Mouse (Mus musculus): Measurements from ENCODE around the gene Gzf1.

Gene Gzf1

GRCm38 (mm10) chr2:148680775-148681291 is at the start of gene Gzf1:
Gene Gzf1, plus strand, starts transcription at chr2:148681023.
- peak; percentile 99 for DNase-seq

GRCm38 (mm10) chr2:148631602-148632001 is 49.2 kb upstream of the Gzf1 start:
- no peak for DNase-seq

- no peak for DNase-seq
Measured at GRCm38 (mm10) chr2:148634466-148634865, 46.4 kb upstream of the Gzf1 start.

- no peak for DNase-seq
Measured at GRCm38 (mm10) chr2:148642610-148643370, 38.0 kb upstream of the Gzf1 start.

GRCm38 (mm10) chr2:148644421-148645000 is 36.3 kb upstream of the Gzf1 start:
- DNase-seq = no peak

- DNase-seq = no peak
Measured at GRCm38 (mm10) chr2:148650587-148651357, 30.1 kb upstream of the Gzf1 start.

GRCm38 (mm10) chr2:148654961-148655360 is 25.9 kb upstream of the Gzf1 start:
- DNase-seq = peak; percentile 65

GRCm38 (mm10) chr2:148663458-148663857 is 17.4 kb upstream of the Gzf1 start:
- DNase-seq = no peak

GRCm38 (mm10) chr2:148672199-148673096 is 8.4 kb upstream of the Gzf1 start, which contains the start of gene Nxt1:
Gene Nxt1, plus strand, starts transcription at chr2:148672601.
- DNase-seq = peak; percentile 99

GRCm38 (mm10) chr2:148677801-148678200 is 3.0 kb upstream of the Gzf1 start:
- no peak for DNase-seq

- DNase-seq = no peak
Measured at GRCm38 (mm10) chr2:148679346-148679745, 1.5 kb upstream of the Gzf1 start.

GRCm38 (mm10) chr2:148681461-148681891 is 653 bp downstream of the Gzf1 start:
- DNase-seq = peak; percentile 72

- no peak for DNase-seq
Measured at GRCm38 (mm10) chr2:148683031-148683430, 2.2 kb downstream of the Gzf1 start.

GRCm38 (mm10) chr2:148684972-148685371 is 4.1 kb downstream of the Gzf1 start:
- no peak for DNase-seq

GRCm38 (mm10) chr2:148685709-148686108 is 4.9 kb downstream of the Gzf1 start:
- no peak for DNase-seq

GRCm38 (mm10) chr2:148686862-148687261 is 6.0 kb downstream of the Gzf1 start:
- no peak for DNase-seq

- DNase-seq = no peak
Measured at GRCm38 (mm10) chr2:148687971-148688370, 7.1 kb downstream of the Gzf1 start.

GRCm38 (mm10) chr2:148689444-148690140 is 8.8 kb downstream of the Gzf1 start:
- DNase-seq = no peak

GRCm38 (mm10) chr2:148690291-148690690 is 9.5 kb downstream of the Gzf1 start:
- no peak for DNase-seq

- DNase-seq = no peak
Measured at GRCm38 (mm10) chr2:148690781-148691180, 10.0 kb downstream of the Gzf1 start.

- no peak for DNase-seq
Measured at GRCm38 (mm10) chr2:148698571-148698970, 17.7 kb downstream of the Gzf1 start.

All from thymus, postnatal 14 days (tissue).